Mouse (Mus musculus): ENCODE results near the gene Nedd8. TPM values are rescaled to one million over a fixed set of nuclear protein-coding genes. Genes with fewer than 3 reads are reported as not detected.

Nedd8 gene
- polyA plus RNA-seq, 1 experiment from 2014 or later, result 325 TPM

GRCm38 (mm10) chr14:55616844-55617243 lies 55.1 kb downstream of the Nedd8 start:
- CTCF ChIA-PET, result no interaction called here
- no peaks in the 10 kb centered on the region for H3K27me3 ChIP-seq
- no peak for ATAC-seq
- in situ Hi-C loops (cut with MboI; ENCODE audit: low pct_unique_long_range_greater_than_20kb), result loop anchor here (10.0 kb wide), 1 partner anchor 122 kb away; the partner anchor contains the start of gene Carmil3
- TF ChIP-seq CTCF (IDR thresholded peaks at IDR 0.05), result no peak
- no peak for DNase-seq (ENCODE audit: low read depth, low spot score)
- POLR2A ChIA-PET, result no interaction called here

GRCm38 (mm10) chr14:55615876-55616275 lies 56.0 kb downstream of the Nedd8 start:
- POLR2A ChIA-PET, result interaction anchor here (0.6 to 0.7 kb wide), 3 partner anchors 24 to 848 kb away, joined by 3 to 5 read pairs (median 3); no protein-coding TSS in a partner anchor
- DNase-seq (ENCODE audit: low read depth, low spot score), result no peak

GRCm38 (mm10) chr14:55614565-55615178 lies 57.3 kb downstream of the Nedd8 start:
- in situ Hi-C loops (cut with MboI; ENCODE audit: low pct_unique_long_range_greater_than_20kb), result loop anchor here (10.0 kb wide), 1 partner anchor 120 kb away; the partner anchor contains the start of gene Carmil3
- ChIA-PET CTCF (no interaction called here), POLR2A (interaction anchor here (0.6 to 0.7 kb wide), 2 partner anchors 10 to 22 kb away, joined by 3 read pairs; no protein-coding TSS in a partner anchor)
- H3K27me3 ChIP-seq, result no peaks in the 10 kb centered on the region
- ATAC-seq (no peak), DNase-seq (ENCODE audit: low read depth, low spot score) (no peak)
- no peak for TF ChIP-seq CTCF (IDR thresholded peaks at IDR 0.05)

More at GRCm38 (mm10) chr14:55615876-55616275, 56.0 kb downstream of the Nedd8 start:
- no peak for ATAC-seq
- H3K27me3 ChIP-seq, result no peaks in the 10 kb centered on the region
- CTCF ChIA-PET, result no interaction called here
- in situ Hi-C loops (cut with MboI; ENCODE audit: low pct_unique_long_range_greater_than_20kb), result loop anchor here (10.0 kb wide), 1 partner anchor 121 kb away; the partner anchor contains the start of gene Carmil3
- TF ChIP-seq CTCF (IDR thresholded peaks at IDR 0.05), result no peak

GRCm38 (mm10) chr14:55613346-55613745 lies 58.6 kb downstream of the Nedd8 start:
- TF ChIP-seq CTCF (IDR thresholded peaks at IDR 0.05), result no peak
- POLR2A ChIA-PET, result no interaction called here
- in situ Hi-C loops (cut with MboI; ENCODE audit: low pct_unique_long_range_greater_than_20kb), result loop anchor here (10.0 kb wide), 1 partner anchor 119 kb away; the partner anchor contains the start of gene Carmil3

More at GRCm38 (mm10) chr14:55613346-55613745, 58.6 kb downstream of the Nedd8 start:
- DNase-seq (ENCODE audit: low read depth, low spot score) (peak; percentile 62), ATAC-seq (peak; percentile 85)
- no peaks in the 10 kb centered on the region for H3K27me3 ChIP-seq
- CTCF ChIA-PET, result interaction anchor here (0.9 kb wide), 1 partner anchor 16 kb away, joined by 3 read pairs; no protein-coding TSS in a partner anchor

Other genes starting within 250 kb of the Nedd8 start
- 71.3 TPM for gene Dhrs4, start 193.4 kb downstream of the Nedd8 start, polyA plus RNA-seq (2021)
- gene Carmil3, start 181.5 kb downstream of the Nedd8 start, polyA plus RNA-seq (2021), result 2.6 TPM
- not detected for gene Cpne6, start 161.7 kb downstream of the Nedd8 start, polyA plus RNA-seq (2021)
- not detected for gene Nrl, start 147.1 kb downstream of the Nedd8 start, polyA plus RNA-seq (2021)
- 109 TPM for gene Pck2, start 131.9 kb downstream of the Nedd8 start, polyA plus RNA-seq (2021)
- 71.7 TPM for gene Dcaf11, start 112.1 kb downstream of the Nedd8 start, polyA plus RNA-seq (2021)
- 4.7 TPM for gene A730061H03Rik, start 111.7 kb downstream of the Nedd8 start, polyA plus RNA-seq (2021)
- not detected for gene Fitm1, start 96.5 kb downstream of the Nedd8 start, polyA plus RNA-seq (2021)
- 243 TPM for gene Psme1, start 94.0 kb downstream of the Nedd8 start, polyA plus RNA-seq (2021)
- gene Emc9, start 86.8 kb downstream of the Nedd8 start, polyA plus RNA-seq (2021), result 7.3 TPM
- gene Psme2, start 81.0 kb downstream of the Nedd8 start, polyA plus RNA-seq (2021), result 177 TPM
- 28.0 TPM for gene Rnf31, start 80.4 kb downstream of the Nedd8 start, polyA plus RNA-seq (2021)
- gene Irf9, start 68.6 kb downstream of the Nedd8 start, polyA plus RNA-seq (2021), result 24.2 TPM
- not detected for gene Rec8, start 54.1 kb downstream of the Nedd8 start, polyA plus RNA-seq (2021)
- gene Ipo4, start 36.2 kb downstream of the Nedd8 start, polyA plus RNA-seq (2021), result 116 TPM
- gene Gm49378, start 34.2 kb downstream of the Nedd8 start, polyA plus RNA-seq (2021), result 1.5 TPM
- 109 TPM for gene Tm9sf1, start 28.3 kb downstream of the Nedd8 start, polyA plus RNA-seq (2021)
- 0.42 TPM for gene Tssk4, start 21.9 kb downstream of the Nedd8 start, polyA plus RNA-seq (2021)
- 29.7 TPM for gene Mdp1, start 11.6 kb downstream of the Nedd8 start, polyA plus RNA-seq (2021)
- 35.9 TPM for gene Gmpr2, start 183 bp downstream of the Nedd8 start, polyA plus RNA-seq (2021)
- 19.5 TPM for gene Tinf2, start 9.7 kb upstream of the Nedd8 start, polyA plus RNA-seq (2021)
- 0.12 TPM for gene Tgm1, start 41.8 kb upstream of the Nedd8 start, polyA plus RNA-seq (2021)
- gene Rabggta, start 50.1 kb upstream of the Nedd8 start, polyA plus RNA-seq (2021), result 32.8 TPM
- 87.3 TPM for gene Dhrs1, start 73.6 kb upstream of the Nedd8 start, polyA plus RNA-seq (2021)
- gene Nop9, start 73.6 kb upstream of the Nedd8 start, polyA plus RNA-seq (2021), result 25.5 TPM
- 1.9 TPM for gene Cideb, start 86.3 kb upstream of the Nedd8 start, polyA plus RNA-seq (2021)
- not detected for gene Ltb4r2, start 89.3 kb upstream of the Nedd8 start, polyA plus RNA-seq (2021)
- not detected for gene Ltb4r1, start 93.8 kb upstream of the Nedd8 start, polyA plus RNA-seq (2021)
- not detected for gene Adcy4, start 112.0 kb upstream of the Nedd8 start, polyA plus RNA-seq (2021)
- 0.12 TPM for gene Ripk3, start 116.7 kb upstream of the Nedd8 start, polyA plus RNA-seq (2021)
- 3.9 TPM for gene Nfatc4, start 151.0 kb upstream of the Nedd8 start, polyA plus RNA-seq (2021)
- not detected for gene Nynrin, start 181.9 kb upstream of the Nedd8 start, polyA plus RNA-seq (2021)
- gene Cbln3, start 212.3 kb upstream of the Nedd8 start, polyA plus RNA-seq (2021), result 0.12 TPM
- gene Khnyn, start 212.8 kb upstream of the Nedd8 start, polyA plus RNA-seq (2021), result 16.2 TPM
- gene Sdr39u1, start 228.2 kb upstream of the Nedd8 start, polyA plus RNA-seq (2021), result 42.4 TPM

Data from Patski (cell line).